Mouse (Mus musculus) cerebellum, adult 18-20 months (tissue): ENCODE data around the gene Pde4d.
A peak's percentile ranks its signal among the peaks of the same experiment; 100 is the strongest.

Source experiments
- DNase-seq, 2 experiments: peaks; one replicate each; pipeline ENCODE4 v3.0.0; 2021

Pde4d gene

GRCm38 (mm10) chr13:109255634-109256033, 805.9 kb downstream of the Pde4d start:
- DNase-seq: peak in 1 of 2 experiments; percentile 34

GRCm38 (mm10) chr13:109260220-109260795, 810.6 kb downstream of the Pde4d start:
- peak; percentile 42 to 62 for DNase-seq

- DNase-seq: no peak
Observed at GRCm38 (mm10) chr13:109260796-109261516, 811.2 kb downstream of the Pde4d start.

GRCm38 (mm10) chr13:109261642-109262220, 812.0 kb downstream of the Pde4d start:
- no peak for DNase-seq

- DNase-seq: no peak
Observed at GRCm38 (mm10) chr13:109262501-109262900, 812.8 kb downstream of the Pde4d start.

GRCm38 (mm10) chr13:109263833-109264232, 814.1 kb downstream of the Pde4d start:
- DNase-seq: no peak

- no peak for DNase-seq
Observed at GRCm38 (mm10) chr13:109268253-109268652, 818.5 kb downstream of the Pde4d start.

GRCm38 (mm10) chr13:109268659-109269322, 819.0 kb downstream of the Pde4d start:
- DNase-seq: no peak

GRCm38 (mm10) chr13:109274869-109275268, 825.1 kb downstream of the Pde4d start:
- DNase-seq: no peak

- peak in 1 of 2 experiments; percentile 22 for DNase-seq
Observed at GRCm38 (mm10) chr13:109277792-109278191, 828.0 kb downstream of the Pde4d start.

GRCm38 (mm10) chr13:109278504-109278912, 828.8 kb downstream of the Pde4d start:
- DNase-seq: peak in 1 of 2 experiments; percentile 33

- DNase-seq: peak in 1 of 2 experiments; percentile 26
Observed at GRCm38 (mm10) chr13:109279211-109279610, 829.5 kb downstream of the Pde4d start.

- DNase-seq: no peak
Observed at GRCm38 (mm10) chr13:109280433-109280832, 830.7 kb downstream of the Pde4d start.

GRCm38 (mm10) chr13:109287465-109287864, 837.7 kb downstream of the Pde4d start:
- no peak for DNase-seq

GRCm38 (mm10) chr13:109290922-109291321, 841.2 kb downstream of the Pde4d start:
- no peak for DNase-seq

- no peak for DNase-seq
Observed at GRCm38 (mm10) chr13:109293011-109293410, 843.3 kb downstream of the Pde4d start.

- DNase-seq: no peak
Observed at GRCm38 (mm10) chr13:109296347-109297037, 846.7 kb downstream of the Pde4d start.

GRCm38 (mm10) chr13:109298852-109299251, 849.1 kb downstream of the Pde4d start:
- DNase-seq: no peak

GRCm38 (mm10) chr13:109299511-109300250, 849.9 kb downstream of the Pde4d start:
- DNase-seq: no peak

GRCm38 (mm10) chr13:109312542-109312941, 862.8 kb downstream of the Pde4d start:
- no peak for DNase-seq

- DNase-seq: no peak
Observed at GRCm38 (mm10) chr13:109315608-109316007, 865.9 kb downstream of the Pde4d start.

- no peak for DNase-seq
Observed at GRCm38 (mm10) chr13:109317644-109318043, 867.9 kb downstream of the Pde4d start.
